In genomic region chr3:36150537-36150933, GRCm38 (mm10) we compare ENCODE assay signal across 8 mouse cellular contexts. TPM values are rescaled to one million over a fixed set of nuclear protein-coding genes. Genes with fewer than 3 reads are reported as not detected.
DNase-seq lines count a peak whose midpoint lies in the region; ATAC-seq and TF ChIP-seq lines count a peak whose summit lies in the region.

No protein-coding gene starts in this region.

- H3K4me3 ChIP-seq in heart, embryonic 15.5 days, result peak overlapping the region; percentile 98
- H3K4me3 ChIP-seq in ES-E14 (ENCODE audit: insufficient read depth in 1 of 2, low read depth in 1 of 2, low read length in 2 of 2, poor library complexity in 1 of 2, severe bottlenecking in 1 of 2), result peak overlapping the region in 1 of 2 experiments; percentile 36; a peak in 1 of 4 replicates
- H3K4me3 ChIP-seq in forebrain, postnatal 0 days (ENCODE audit: low read depth, low read length), result peak overlapping the region; percentile 87
- H3K4me3 ChIP-seq in liver, postnatal 0 days (ENCODE audit: low read depth, low read length), result peak overlapping the region; percentile 90

- H3K36me3 ChIP-seq in heart, embryonic 15.5 days, result no peaks in the 10 kb centered on the region
- no peaks in the 10 kb centered on the region for H3K36me3 ChIP-seq in ES-E14 (ENCODE audit: control insufficient read depth, insufficient read depth, low read length, poor library complexity, severe bottlenecking)
- no peaks in the 10 kb centered on the region for H3K36me3 ChIP-seq in forebrain, postnatal 0 days (ENCODE audit: insufficient read depth)
- H3K36me3 ChIP-seq in liver, postnatal 0 days (replicated peaks; ENCODE audit: insufficient read depth, low read length), result no peaks in the 10 kb centered on the region

- no peak for ATAC-seq in heart, embryonic 15.5 days (replicated peaks; ENCODE audit: insufficient number of reproducible peaks, insufficient read depth, low FRiP score, low read depth)
- ATAC-seq in forebrain, postnatal 0 days, result no peak
- no peak for ATAC-seq in liver, postnatal 0 days

- no peak for TF ChIP-seq CTCF in forebrain, postnatal 0 days (IDR thresholded peaks at IDR 0.05; ENCODE audit: low read depth)
- no peak for TF ChIP-seq CTCF in liver, postnatal 0 days (IDR thresholded peaks at IDR 0.05; ENCODE audit: low read depth)

- WGBS in heart, embryonic 15.5 days, result 9% methylated on average over 1 of the region's 1 CpGs
- 10% methylated on average over 1 of the region's 1 CpGs for WGBS in forebrain, postnatal 0 days
- 23% methylated on average over 1 of the region's 1 CpGs for WGBS in liver, postnatal 0 days (ENCODE audit: insufficient replicate concordance)

- no peak overlapping the region for H3K27ac ChIP-seq in heart, embryonic 15.5 days
- H3K27ac ChIP-seq in ES-E14 (ENCODE audit: insufficient read depth, low read depth, low read length, poor library complexity, severe bottlenecking), result no peak overlapping the region
- H3K27ac ChIP-seq in forebrain, postnatal 0 days (ENCODE audit: low read depth, low read length), result 0 out of 2 replicates have a peak overlapping the region, but pooled peaks have one; percentile 89
- no peak overlapping the region for H3K27ac ChIP-seq in liver, postnatal 0 days (ENCODE audit: low read depth)

- H3K4me1 ChIP-seq in heart, embryonic 15.5 days (replicated peaks), result peaks cover 27% of the 10 kb centered on the region
- peaks cover 0 to 7% of the 10 kb centered on the region in 2 experiments; a peak in 2 of 4 replicates for H3K4me1 ChIP-seq in ES-E14 (ENCODE audit: control insufficient read depth in 2 of 2, insufficient read depth in 2 of 2, low read length in 2 of 2, poor library complexity in 1 of 2)
- peaks cover 18% of the 10 kb centered on the region for H3K4me1 ChIP-seq in forebrain, postnatal 0 days (ENCODE audit: insufficient read depth)
- H3K4me1 ChIP-seq in liver, postnatal 0 days (ENCODE audit: insufficient read depth), result peaks cover 8% of the 10 kb centered on the region; the same call in 1 of the 2 replicates

- TF ChIP-seq EP300 in liver, postnatal 0 days (IDR thresholded peaks at IDR 0.05; ENCODE audit: low read depth), result no peak

- in situ Hi-C loops in ES-E14 (cut with MboI; ENCODE audit: low sequenced_read_pairs in 2 of 2, unreplicated experiment in 2 of 2), result no loop called here

- H3K9ac ChIP-seq in heart, embryonic 15.5 days, result no peak overlapping the region
- H3K9ac ChIP-seq in ES-E14 (ENCODE audit: insufficient read depth, low read depth, low read length, poor library complexity, severe bottlenecking), result no peak overlapping the region
- H3K9ac ChIP-seq in forebrain, postnatal 0 days, result peak overlapping the region; percentile 97; the same call in 1 of the 2 replicates
- no peak overlapping the region for H3K9ac ChIP-seq in liver, postnatal 0 days (replicated peaks)

- no peaks in the 10 kb centered on the region for H3K9me3 ChIP-seq in heart, embryonic 15.5 days (replicated peaks)
- no peaks in the 10 kb centered on the region for H3K9me3 ChIP-seq in ES-E14 (ENCODE audit: control insufficient read depth, insufficient read depth, low read depth, low read length)
- H3K9me3 ChIP-seq in forebrain, postnatal 0 days (ENCODE audit: low read length), result no peaks in the 10 kb centered on the region
- H3K9me3 ChIP-seq in liver, postnatal 0 days (ENCODE audit: low read length), result no peaks in the 10 kb centered on the region

- H3K27me3 ChIP-seq in heart, embryonic 15.5 days, result no peaks in the 10 kb centered on the region
- no peaks in the 10 kb centered on the region for H3K27me3 ChIP-seq in forebrain, postnatal 0 days (ENCODE audit: insufficient read depth, low read length)
- H3K27me3 ChIP-seq in liver, postnatal 0 days (ENCODE audit: insufficient read depth, low read length), result no peaks in the 10 kb centered on the region

- no peak for DNase-seq in heart, adult 18-20 months
- DNase-seq in ES-E14 (ENCODE audit: low read depth, low spot score), result no peak
- DNase-seq in forebrain, postnatal 0 days, result no peak
- DNase-seq in liver, postnatal 0 days, result no peak
- no peak for DNase-seq in cerebellum, adult 9-11 months
- no peak for DNase-seq in adrenal gland, postnatal 36 days
- no peak for DNase-seq in kidney, postnatal 10 days

- H3K4me2 ChIP-seq in heart, embryonic 15.5 days, result peak overlapping the region; percentile 76
- H3K4me2 ChIP-seq in forebrain, postnatal 0 days (ENCODE audit: low read depth), result peak overlapping the region; percentile 67
- H3K4me2 ChIP-seq in liver, postnatal 0 days (ENCODE audit: low read depth, low read length), result peak overlapping the region; percentile 95

TF ChIP-seq in ES-E14, 5 proteins besides CTCF, POLR2A, EP300 and RAD21:
- TF ChIP-seq MAFK (IDR thresholded peaks at IDR 0.05; ENCODE audit: insufficient read depth, low read depth, low read length) (peak; percentile 87), ZC3H11A (IDR thresholded peaks at IDR 0.05; ENCODE audit: borderline replicate concordance, low read depth, low read length) (no peak)

RNA-seq across cellular contexts. Expression of gene D3Ertd254e, which starts 0.3 kb away (rescaled TPM):
- 3.8 and 4.3 TPM in 2 replicates for polyA plus RNA-seq in heart, embryonic 15.5 days (2015; fragmentation: Nextera tagmentation; extraction: Ambion mirVana)
- total RNA-seq in heart, adult 18-20 months (2021), result 1 to 10 TPM; 3.6 to 3.8 TPM
- 10.6 and 13.3 TPM in 2 replicates for total RNA-seq in ES-E14 (2012; rRNA removed)
- total RNA-seq in forebrain, postnatal 0 days (2014; rRNA removed), result 22.4 and 26.2 TPM in 2 replicates
- 6.8 and 10.6 TPM in 2 replicates for polyA plus RNA-seq in forebrain, postnatal 0 days (2015; fragmentation: Nextera tagmentation; extraction: Ambion mirVana)
- 0.71 and 0.87 TPM in 2 replicates for polyA plus RNA-seq in liver, postnatal 0 days (2015; fragmentation: Nextera tagmentation; extraction: Ambion mirVana)
- total RNA-seq in adrenal gland, postnatal 36 days (2021), result 1 to 10 TPM; 7.2 to 7.6 TPM
